Mouse (Mus musculus): ENCODE measurements around the gene Stx11.

- TF ChIP-seq CTCF (IDR thresholded peaks at IDR 0.05; ENCODE audit: extremely low read depth, insufficient read depth, insufficient read length, insufficient replicate concordance) = no peak
- no peak for TF ChIP-seq POLR2A (IDR thresholded peaks at IDR 0.05; ENCODE audit: low read depth, low read length)
Observed at GRCm38 (mm10) chr10:12903440-12904139, 60.5 kb downstream of the Stx11 start.

Measured in spleen, adult 2 months (tissue).